Mouse (Mus musculus): ENCODE data around the gene Ptprn2. TPM values are rescaled to one million over a fixed set of nuclear protein-coding genes. Genes with fewer than 3 reads are reported as not detected.

Ptprn2 gene
- total and polyA plus RNA-seq, 3 experiments = 0.22 TPM; not detected in 2

DNA sequence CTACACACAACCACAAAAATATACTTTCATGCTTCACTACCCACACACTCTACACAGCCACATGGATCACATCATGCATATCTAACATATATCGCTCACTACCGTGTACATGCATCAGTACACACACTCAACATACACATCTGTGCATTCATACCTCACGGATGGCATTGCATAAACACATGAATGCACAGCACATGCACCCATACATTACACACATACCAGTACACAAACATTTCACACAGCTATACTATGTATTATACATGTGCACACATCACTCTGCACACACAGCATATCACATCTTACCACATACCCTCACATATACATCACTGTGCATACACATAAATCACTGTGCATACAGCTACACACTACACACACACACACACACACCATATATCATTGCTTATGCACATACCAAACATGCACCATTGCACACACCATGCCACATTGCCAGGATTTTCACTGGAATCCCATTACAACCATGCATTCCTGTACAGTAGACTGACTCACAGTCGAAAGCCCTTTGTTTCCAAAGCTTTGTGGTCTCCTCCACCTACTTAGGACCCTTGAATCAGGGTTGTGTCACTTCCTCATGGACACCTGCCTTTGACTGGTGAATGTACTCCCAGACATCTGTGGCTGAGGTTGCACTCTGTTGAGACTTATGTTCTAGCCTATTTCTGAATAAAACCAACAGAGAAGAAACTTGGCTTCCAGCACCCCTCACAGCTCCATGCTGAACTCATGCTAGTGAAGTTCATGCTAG, 607.0 kb downstream of the Ptprn2 start:
- ATAC-seq (ENCODE audit: extremely low read depth, insufficient number of reproducible peaks, low FRiP score, poor library complexity, severe bottlenecking) = no peak

DNA sequence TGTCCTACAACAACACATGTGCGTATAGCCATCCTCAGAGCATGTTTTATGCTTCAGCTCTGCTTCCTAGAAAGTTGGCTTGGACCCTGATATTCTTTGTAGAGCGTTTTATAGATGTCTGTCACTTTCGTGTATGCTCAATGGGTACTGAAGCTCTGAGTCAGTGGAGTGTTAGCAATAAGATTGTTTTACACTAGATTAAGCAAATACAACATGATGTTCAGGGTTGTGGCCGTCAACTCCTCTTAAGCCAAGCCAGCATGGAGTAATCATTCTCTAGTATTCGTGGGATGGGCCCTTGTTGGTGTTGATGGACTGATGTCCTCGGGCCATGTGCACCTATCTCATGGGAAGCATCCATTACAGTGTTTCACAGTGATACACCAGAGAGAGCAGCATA, 610.4 kb downstream of the Ptprn2 start:
- no peak for DNase-seq (ENCODE audit: low spot score)

More for the DNA sequence above, 607.0 kb downstream of the Ptprn2 start:
- Histone ChIP-seq H3K4me1 (ENCODE audit: insufficient read depth, low read depth, low read length) (no peaks in the 10 kb centered on the region), H3K4me3 (ENCODE audit: low read depth, low read length) (no peak overlapping the region), H3K36me3 (replicated peaks) (no peaks in the 10 kb centered on the region), H3K27me3 (ENCODE audit: insufficient read depth, low read length) (no peaks in the 10 kb centered on the region), H3K9me3 (replicated peaks) (peaks cover 81% of the 10 kb centered on the region)
- no peak for TF ChIP-seq POLR2AphosphoS5 (IDR thresholded peaks at IDR 0.05; ENCODE audit: insufficient replicate concordance, low read depth, low read length)
- no peak for DNase-seq (ENCODE audit: low spot score)

DNA sequence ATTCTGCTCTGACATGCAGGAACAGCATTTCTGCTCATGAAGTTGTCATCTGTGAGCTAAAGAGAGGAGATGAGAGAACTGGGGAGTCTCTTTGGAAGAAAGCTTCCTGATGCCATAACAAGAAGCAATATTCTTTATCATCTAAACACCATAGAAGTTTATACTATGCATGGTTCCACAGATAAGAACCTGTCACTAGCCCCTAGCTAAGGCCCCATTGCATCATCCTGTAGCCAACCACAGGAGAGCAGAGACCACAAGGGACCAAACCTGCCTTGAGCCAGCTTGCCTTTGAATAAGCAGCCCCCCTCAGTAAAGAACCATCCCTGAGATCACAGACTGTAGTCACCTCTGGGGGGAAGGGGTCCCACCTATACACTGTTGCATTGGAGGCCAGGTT, 612.8 kb downstream of the Ptprn2 start:
- no peak for DNase-seq (ENCODE audit: low spot score)
- ATAC-seq (ENCODE audit: extremely low read depth, insufficient number of reproducible peaks, low FRiP score, poor library complexity, severe bottlenecking) = no peak
- H3K27me3 ChIP-seq (ENCODE audit: insufficient read depth, low read length) = no peaks in the 10 kb centered on the region
- no peaks in the 10 kb centered on the region for H3K4me1 ChIP-seq (ENCODE audit: insufficient read depth, low read depth, low read length)
- H3K9me3 ChIP-seq (replicated peaks) = peaks cover 90% of the 10 kb centered on the region
- H3K4me3 ChIP-seq (ENCODE audit: low read depth, low read length) = no peak overlapping the region
- TF ChIP-seq GATA2 (IDR thresholded peaks at IDR 0.05; ENCODE audit: borderline replicate concordance, low read depth, low read length) (no peak), TAL1 (conservative IDR thresholded peaks at IDR 0.05; ENCODE audit: low read depth, low read length) (no peak), CTCF (IDR thresholded peaks at IDR 0.05; ENCODE audit: low read depth, low read length) (no peak), GATA1 (IDR thresholded peaks at IDR 0.05; ENCODE audit: borderline replicate concordance, low read length) (no peak), POLR2AphosphoS5 (IDR thresholded peaks at IDR 0.05; ENCODE audit: insufficient replicate concordance, low read depth, low read length) (no peak)
- H3K36me3 ChIP-seq (replicated peaks) = no peaks in the 10 kb centered on the region

More for the DNA sequence above, 610.4 kb downstream of the Ptprn2 start:
- Histone ChIP-seq H3K4me1 (ENCODE audit: insufficient read depth, low read depth, low read length) (no peaks in the 10 kb centered on the region), H3K4me3 (ENCODE audit: low read depth, low read length) (no peak overlapping the region), H3K36me3 (replicated peaks) (no peaks in the 10 kb centered on the region), H3K9me3 (replicated peaks) (peaks cover 87% of the 10 kb centered on the region), H3K27me3 (ENCODE audit: insufficient read depth, low read length) (no peaks in the 10 kb centered on the region)
- TF ChIP-seq GATA2 (IDR thresholded peaks at IDR 0.05; ENCODE audit: borderline replicate concordance, low read depth, low read length) = no peak
- TF ChIP-seq POLR2AphosphoS5 (IDR thresholded peaks at IDR 0.05; ENCODE audit: insufficient replicate concordance, low read depth, low read length) = no peak
- no peak for TF ChIP-seq TAL1 (conservative IDR thresholded peaks at IDR 0.05; ENCODE audit: low read depth, low read length)
- no peak for TF ChIP-seq CTCF (IDR thresholded peaks at IDR 0.05; ENCODE audit: low read depth, low read length)
- no peak for TF ChIP-seq GATA1 (IDR thresholded peaks at IDR 0.05; ENCODE audit: borderline replicate concordance, low read length)
- ATAC-seq (ENCODE audit: extremely low read depth, insufficient number of reproducible peaks, low FRiP score, poor library complexity, severe bottlenecking) = no peak

DNA sequence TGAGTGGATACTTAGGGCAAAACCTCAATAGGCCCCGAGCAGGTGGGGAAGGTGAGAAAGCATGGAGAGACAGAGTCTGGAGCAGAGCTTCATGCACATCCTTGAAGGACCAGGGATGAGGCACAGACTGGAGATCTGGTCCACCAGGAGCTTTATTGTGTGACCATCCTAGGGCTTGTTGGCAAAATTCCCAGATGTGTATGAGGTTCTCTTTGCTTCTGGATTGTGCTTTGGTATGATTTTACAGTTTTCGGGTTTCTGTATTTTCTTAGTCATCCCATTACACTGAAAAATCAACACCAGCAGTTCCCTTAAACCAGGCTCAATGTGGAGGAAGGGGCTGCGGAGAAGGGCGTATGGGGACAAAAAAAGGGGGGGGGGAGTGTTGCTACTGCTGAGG, 621.2 kb downstream of the Ptprn2 start:
- Histone ChIP-seq H3K9me3 (replicated peaks) (peaks cover 82% of the 10 kb centered on the region), H3K4me3 (ENCODE audit: low read depth, low read length) (no peak overlapping the region), H3K27me3 (ENCODE audit: insufficient read depth, low read length) (no peaks in the 10 kb centered on the region), H3K36me3 (replicated peaks) (no peaks in the 10 kb centered on the region), H3K4me1 (ENCODE audit: insufficient read depth, low read depth, low read length) (no peaks in the 10 kb centered on the region)
- no peak for ATAC-seq (ENCODE audit: extremely low read depth, insufficient number of reproducible peaks, low FRiP score, poor library complexity, severe bottlenecking)
- no peak for TF ChIP-seq POLR2AphosphoS5 (IDR thresholded peaks at IDR 0.05; ENCODE audit: insufficient replicate concordance, low read depth, low read length)
- TF ChIP-seq TAL1 (conservative IDR thresholded peaks at IDR 0.05; ENCODE audit: low read depth, low read length) = no peak
- TF ChIP-seq GATA2 (IDR thresholded peaks at IDR 0.05; ENCODE audit: borderline replicate concordance, low read depth, low read length) = no peak
- no peak for TF ChIP-seq GATA1 (IDR thresholded peaks at IDR 0.05; ENCODE audit: borderline replicate concordance, low read length)
- no peak for TF ChIP-seq CTCF (IDR thresholded peaks at IDR 0.05; ENCODE audit: low read depth, low read length)
- no peak for DNase-seq (ENCODE audit: low spot score)

DNA sequence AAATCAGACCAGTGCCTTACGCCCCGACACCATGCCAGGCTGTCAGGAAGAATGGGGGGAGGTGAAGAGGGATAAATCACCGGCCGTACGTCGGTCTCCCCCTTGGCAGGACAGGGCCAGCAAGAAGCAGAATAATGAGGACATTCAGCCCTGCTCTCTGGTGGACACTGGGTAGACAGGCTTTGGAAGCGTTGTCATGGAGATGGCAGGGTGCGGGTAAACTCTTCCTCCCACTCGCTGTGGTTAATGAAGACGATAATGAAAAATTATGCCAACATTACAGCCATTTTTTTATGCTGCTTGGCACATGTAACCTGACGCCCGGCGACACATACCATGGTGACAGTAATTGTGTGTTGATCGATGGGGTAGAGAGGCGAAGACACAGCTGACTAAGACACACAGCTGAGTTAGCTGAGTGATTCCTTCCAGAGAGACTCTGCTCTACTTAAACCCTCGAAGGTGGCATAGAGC, 621.7 kb downstream of the Ptprn2 start:
- Histone ChIP-seq H3K4me3 (ENCODE audit: low read depth, low read length) (no peak overlapping the region), H3K4me1 (ENCODE audit: insufficient read depth, low read depth, low read length) (no peaks in the 10 kb centered on the region), H3K9me3 (replicated peaks) (peaks cover 80% of the 10 kb centered on the region), H3K36me3 (replicated peaks) (no peaks in the 10 kb centered on the region), H3K27me3 (ENCODE audit: insufficient read depth, low read length) (no peaks in the 10 kb centered on the region)
- ATAC-seq (ENCODE audit: extremely low read depth, insufficient number of reproducible peaks, low FRiP score, poor library complexity, severe bottlenecking) (no peak), DNase-seq (ENCODE audit: low spot score) (no peak)
- TF ChIP-seq GATA2 (IDR thresholded peaks at IDR 0.05; ENCODE audit: borderline replicate concordance, low read depth, low read length) = no peak
- no peak for TF ChIP-seq TAL1 (conservative IDR thresholded peaks at IDR 0.05; ENCODE audit: low read depth, low read length)
- TF ChIP-seq CTCF (IDR thresholded peaks at IDR 0.05; ENCODE audit: low read depth, low read length) = no peak
- TF ChIP-seq GATA1 (IDR thresholded peaks at IDR 0.05; ENCODE audit: borderline replicate concordance, low read length) = no peak
- TF ChIP-seq POLR2AphosphoS5 (IDR thresholded peaks at IDR 0.05; ENCODE audit: insufficient replicate concordance, low read depth, low read length) = no peak

DNA sequence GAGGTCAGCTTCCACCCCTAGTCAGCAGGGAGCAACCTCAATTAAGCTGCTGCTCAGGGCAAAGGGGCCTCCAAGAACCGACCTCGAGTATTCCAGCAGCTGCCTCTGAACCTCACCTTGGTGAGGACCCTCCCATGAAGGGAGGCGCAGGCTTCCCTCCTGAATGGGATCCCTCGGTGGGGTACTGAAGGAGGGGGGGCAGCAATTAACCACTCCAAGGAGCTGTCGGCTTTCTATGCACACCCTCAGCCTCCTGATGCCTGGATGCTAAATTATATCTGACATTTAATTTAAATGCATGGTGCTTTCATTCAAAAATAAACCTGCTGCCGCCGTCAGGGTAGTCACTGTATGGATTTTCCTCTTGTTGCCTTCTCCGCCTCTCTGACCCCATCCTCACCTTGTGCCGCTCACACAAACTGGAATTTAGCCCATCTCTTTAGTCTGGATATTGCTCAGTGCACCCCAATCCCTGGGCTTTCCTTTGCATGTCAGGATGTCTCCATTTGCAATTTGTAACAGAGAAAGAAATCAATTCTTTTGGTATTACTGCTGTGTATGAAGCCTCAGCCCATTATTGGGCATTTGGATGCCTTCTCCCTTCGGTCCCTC, 629.8 kb downstream of the Ptprn2 start:
- DNase-seq (ENCODE audit: low spot score) (no peak), ATAC-seq (ENCODE audit: extremely low read depth, insufficient number of reproducible peaks, low FRiP score, poor library complexity, severe bottlenecking) (no peak)
- H3K4me1 ChIP-seq (ENCODE audit: insufficient read depth, low read depth, low read length) = no peaks in the 10 kb centered on the region
- no peaks in the 10 kb centered on the region for H3K27me3 ChIP-seq (ENCODE audit: insufficient read depth, low read length)
- no peak overlapping the region for H3K4me3 ChIP-seq (ENCODE audit: low read depth, low read length)
- peaks cover 81% of the 10 kb centered on the region for H3K9me3 ChIP-seq (replicated peaks)
- no peaks in the 10 kb centered on the region for H3K36me3 ChIP-seq (replicated peaks)
- TF ChIP-seq TAL1 (conservative IDR thresholded peaks at IDR 0.05; ENCODE audit: low read depth, low read length) = no peak
- no peak for TF ChIP-seq GATA1 (IDR thresholded peaks at IDR 0.05; ENCODE audit: borderline replicate concordance, low read length)
- TF ChIP-seq GATA2 (IDR thresholded peaks at IDR 0.05; ENCODE audit: borderline replicate concordance, low read depth, low read length) = no peak
- no peak for TF ChIP-seq POLR2AphosphoS5 (IDR thresholded peaks at IDR 0.05; ENCODE audit: insufficient replicate concordance, low read depth, low read length)
- no peak for TF ChIP-seq CTCF (IDR thresholded peaks at IDR 0.05; ENCODE audit: low read depth, low read length)
